In the genomic region with DNA sequence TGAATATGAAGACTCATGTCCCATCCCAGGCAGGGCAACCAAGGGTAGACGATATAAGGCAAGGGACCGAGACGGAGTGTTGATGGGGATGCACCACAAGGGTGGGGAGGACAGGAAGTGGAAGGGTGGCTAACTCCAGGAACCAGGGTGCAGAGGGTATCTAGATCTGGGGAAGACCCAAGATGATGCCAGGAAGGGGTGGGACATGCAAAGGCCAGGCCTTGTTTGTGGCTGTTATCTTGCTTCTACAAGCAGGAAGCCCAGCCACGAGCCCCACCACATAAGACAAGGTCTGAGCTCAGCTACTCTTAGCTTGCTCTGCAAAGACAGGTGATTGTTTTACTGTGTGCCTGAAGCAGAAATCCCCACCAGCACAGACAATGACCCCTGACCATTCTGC, we compare ENCODE assay signal across 12 mouse cellular contexts. TPM values are rescaled to one million over a fixed set of nuclear protein-coding genes. Genes with fewer than 3 reads are reported as not detected.
DNase-seq lines count a peak whose midpoint lies in the region; ATAC-seq lines count a peak whose summit lies in the region.
"Had no signal": no experiment of that assay in that cellular context is flagged by ENCODE, and none has a peak within 500 bp of the region (broad histone marks: within the 10 kb centered on the region; RNA-seq: fewer than 3 reads in every experiment).

No protein-coding gene starts in this region.

- no peaks in the 10 kb centered on the region for H3K27me3 ChIP-seq in heart, embryonic 14.5 days (ENCODE audit: control insufficient read depth, insufficient read depth, low read length)
- H3K27me3 ChIP-seq: limb, embryonic 12.5 days had no signal

- DNase-seq in heart, postnatal 14 days, result no peak
- peak; percentile 60 for DNase-seq in thymus, postnatal 14 days
- DNase-seq in left cerebral cortex, adult 11 months (ENCODE audit: low spot score), result no peak
- DNase-seq in right cerebral cortex, postnatal 36 days (ENCODE audit: low spot score in 2 of 2), result no peak
- no peak for DNase-seq in cerebellum, postnatal 14 days
- DNase-seq: kidney, adult 18-20 months had no signal

- H3K27ac ChIP-seq in heart, embryonic 14.5 days (replicated peaks in 1 of 2; ENCODE audit: control insufficient read depth in 1 of 2, insufficient read depth in 1 of 2, low read depth in 2 of 2, low read length in 2 of 2), result no peak overlapping the region
- H3K27ac ChIP-seq: embryonic facial prominence, embryonic 10.5 days; limb, embryonic 12.5 days had no signal

- H3K36me3 ChIP-seq in heart, embryonic 14.5 days (ENCODE audit: control insufficient read depth, insufficient read depth, low read length), result no peaks in the 10 kb centered on the region
- H3K36me3 ChIP-seq: embryonic facial prominence, embryonic 10.5 days; limb, embryonic 12.5 days had no signal

- no peak overlapping the region for H3K9ac ChIP-seq in heart, embryonic 14.5 days (ENCODE audit: low read length)
- H3K9ac ChIP-seq: limb, embryonic 12.5 days had no signal

- no peak overlapping the region for H3K4me3 ChIP-seq in heart, embryonic 14.5 days (ENCODE audit: control insufficient read depth in 1 of 2, insufficient read depth in 1 of 2, low read depth in 1 of 2, low read length in 2 of 2)
- H3K4me3 ChIP-seq: embryonic facial prominence, embryonic 10.5 days; limb, embryonic 12.5 days; myocyte had no signal

- WGBS in heart, embryonic 14.5 days, result 58% methylated on average over 4 of the region's 4 CpGs

- intact Hi-C loops in heart, postnatal 14 days (cut with DNase I), result no loop called here

- peaks cover 15 to 17% of the 10 kb centered on the region in 2 experiments for H3K4me1 ChIP-seq in heart, embryonic 14.5 days (ENCODE audit: control insufficient read depth in 2 of 2, insufficient read depth in 2 of 2, low read length in 2 of 2)
- H3K4me1 ChIP-seq: embryonic facial prominence, embryonic 10.5 days; limb, embryonic 12.5 days had no signal

- peak; percentile 19; the same call in 1 of the 2 replicates for ATAC-seq in heart, embryonic 14.5 days (ENCODE audit: insufficient number of reproducible peaks, insufficient read depth, low FRiP score, low read depth)
- peak; percentile 82 to 86 for ATAC-seq in hematopoietic stem cell, adult 5-6 weeks (replicated peaks in 1 of 2; ENCODE audit: insufficient read depth in 1 of 2, low FRiP score in 2 of 2, low TSS enrichment in 1 of 2, low read depth in 1 of 2, poor library complexity in 2 of 2, severe bottlenecking in 2 of 2)
- peak; percentile 62 for ATAC-seq in megakaryocyte, adult 5-6 weeks (ENCODE audit: poor library complexity, severe bottlenecking)

- no peak overlapping the region for H3K4me2 ChIP-seq in heart, embryonic 14.5 days (ENCODE audit: low read length)
- H3K4me2 ChIP-seq: limb, embryonic 12.5 days had no signal

- no peaks in the 10 kb centered on the region for H3K9me3 ChIP-seq in heart, embryonic 14.5 days (ENCODE audit: control insufficient read depth, low read length)
- H3K9me3 ChIP-seq: embryonic facial prominence, embryonic 10.5 days; limb, embryonic 12.5 days had no signal

RNA-seq across cellular contexts. Expression of a gene that starts 50.4 kb away (rescaled TPM):
- polyA plus RNA-seq in heart, embryonic 14.5 days (2014; fragmentation: Nextera tagmentation; extraction: Ambion mirVana), result 5.0 and 5.2 TPM in 2 replicates
- 1 to 10 TPM; 6.7 to 9.2 TPM for total RNA-seq in heart, postnatal 14 days (2021)
- total RNA-seq in hematopoietic stem cell, adult 5-6 weeks (2017), result 121 and 137 TPM in 2 replicates
- 104 and 105 TPM in 2 replicates for total RNA-seq in megakaryocyte, adult 5-6 weeks (2015)
- 164 and 180 TPM in 2 replicates for total RNA-seq in megakaryocyte, adult 5-6 weeks (2017)

Comparison
In these comparisons a context has a peak if more than half of its experiments do, and no peak if none do; other contexts are left out.
1. ATAC-seq: peak in every context shown above with its lines; median percentile 84 in hematopoietic stem cell, adult 5-6 weeks; 62 in megakaryocyte, adult 5-6 weeks; 19 in heart, embryonic 14.5 days.
2. RNA of a gene that starts 50.4 kb away (total RNA-seq): 104 to 180 TPM in megakaryocyte, adult 5-6 weeks and 121 to 137 TPM in hematopoietic stem cell, adult 5-6 weeks; 6.7 to 9.2 TPM in heart, postnatal 14 days; every median in the first group is over 10 times any median in the second.